Mouse (Mus musculus): Measurements from ENCODE around the gene Tmem163. TPM values are rescaled to one million over a fixed set of nuclear protein-coding genes. Genes with fewer than 3 reads are reported as not detected.

The Tmem163 gene
- polyA plus RNA-seq, 1 experiment, result 31.6 TPM

- TF ChIP-seq CTCF (IDR thresholded peaks at IDR 0.05; ENCODE audit: extremely low read depth, insufficient read depth, low read length) (peak; percentile 99), POLR2A (IDR thresholded peaks at IDR 0.05; ENCODE audit: extremely low read depth, insufficient read depth, low read length) (no peak)
- Histone ChIP-seq H3K27ac (ENCODE audit: insufficient read depth, low read length) (no peak overlapping the region), H3K4me1 (ENCODE audit: control insufficient read depth, insufficient read depth, low read length) (no peaks in the 10 kb centered on the region), H3K4me3 (ENCODE audit: insufficient read depth, low read length) (no peak overlapping the region)
These were observed 182.4 kb downstream of the Tmem163 start for GRCm38 (mm10) chr1:127496737-127497543.

GRCm38 (mm10) chr1:127487161-127487560 is 192.2 kb downstream of the Tmem163 start:
- H3K4me1 ChIP-seq (ENCODE audit: control insufficient read depth, insufficient read depth, low read length), result no peaks in the 10 kb centered on the region
- no peak overlapping the region for H3K27ac ChIP-seq (ENCODE audit: insufficient read depth, low read length)
- H3K4me3 ChIP-seq (ENCODE audit: insufficient read depth, low read length), result no peak overlapping the region
- TF ChIP-seq POLR2A (IDR thresholded peaks at IDR 0.05; ENCODE audit: extremely low read depth, insufficient read depth, low read length) (no peak), CTCF (IDR thresholded peaks at IDR 0.05; ENCODE audit: extremely low read depth, insufficient read depth, low read length) (peak; percentile 42)

- Histone ChIP-seq H3K4me3 (ENCODE audit: insufficient read depth, low read length) (no peak overlapping the region), H3K27ac (ENCODE audit: insufficient read depth, low read length) (no peak overlapping the region), H3K4me1 (ENCODE audit: control insufficient read depth, insufficient read depth, low read length) (no peaks in the 10 kb centered on the region)
- TF ChIP-seq CTCF (IDR thresholded peaks at IDR 0.05; ENCODE audit: extremely low read depth, insufficient read depth, low read length) (peak; percentile 63), POLR2A (IDR thresholded peaks at IDR 0.05; ENCODE audit: extremely low read depth, insufficient read depth, low read length) (no peak)
These were observed 194.5 kb downstream of the Tmem163 start for GRCm38 (mm10) chr1:127484826-127485225.

GRCm38 (mm10) chr1:127484188-127484587 is 195.2 kb downstream of the Tmem163 start:
- TF ChIP-seq CTCF (IDR thresholded peaks at IDR 0.05; ENCODE audit: extremely low read depth, insufficient read depth, low read length) (no peak), POLR2A (IDR thresholded peaks at IDR 0.05; ENCODE audit: extremely low read depth, insufficient read depth, low read length) (no peak)
- Histone ChIP-seq H3K27ac (ENCODE audit: insufficient read depth, low read length) (no peak overlapping the region), H3K4me3 (ENCODE audit: insufficient read depth, low read length) (no peak overlapping the region), H3K4me1 (ENCODE audit: control insufficient read depth, insufficient read depth, low read length) (no peaks in the 10 kb centered on the region)

- no peak overlapping the region for H3K4me3 ChIP-seq (ENCODE audit: insufficient read depth, low read length)
- no peak for TF ChIP-seq POLR2A (IDR thresholded peaks at IDR 0.05; ENCODE audit: extremely low read depth, insufficient read depth, low read length)
- no peak for TF ChIP-seq CTCF (IDR thresholded peaks at IDR 0.05; ENCODE audit: extremely low read depth, insufficient read depth, low read length)
- H3K27ac ChIP-seq (ENCODE audit: insufficient read depth, low read length), result no peak overlapping the region
- no peaks in the 10 kb centered on the region for H3K4me1 ChIP-seq (ENCODE audit: control insufficient read depth, insufficient read depth, low read length)
These were observed 196.4 kb downstream of the Tmem163 start for GRCm38 (mm10) chr1:127482911-127483310.

- TF ChIP-seq CTCF (IDR thresholded peaks at IDR 0.05; ENCODE audit: extremely low read depth, insufficient read depth, low read length) (no peak), POLR2A (IDR thresholded peaks at IDR 0.05; ENCODE audit: extremely low read depth, insufficient read depth, low read length) (no peak)
- Histone ChIP-seq H3K4me1 (ENCODE audit: control insufficient read depth, insufficient read depth, low read length) (no peaks in the 10 kb centered on the region), H3K27ac (ENCODE audit: insufficient read depth, low read length) (no peak overlapping the region), H3K4me3 (ENCODE audit: insufficient read depth, low read length) (no peak overlapping the region)
These were observed 203.6 kb downstream of the Tmem163 start for GRCm38 (mm10) chr1:127475756-127476155.

GRCm38 (mm10) chr1:127470175-127470574 is 209.2 kb downstream of the Tmem163 start:
- TF ChIP-seq CTCF (IDR thresholded peaks at IDR 0.05; ENCODE audit: extremely low read depth, insufficient read depth, low read length), result no peak
- no peak for TF ChIP-seq POLR2A (IDR thresholded peaks at IDR 0.05; ENCODE audit: extremely low read depth, insufficient read depth, low read length)
- Histone ChIP-seq H3K27ac (ENCODE audit: insufficient read depth, low read length) (no peak overlapping the region), H3K4me3 (ENCODE audit: insufficient read depth, low read length) (no peak overlapping the region), H3K4me1 (ENCODE audit: control insufficient read depth, insufficient read depth, low read length) (no peaks in the 10 kb centered on the region)

- Histone ChIP-seq H3K4me1 (ENCODE audit: control insufficient read depth, insufficient read depth, low read length) (no peaks in the 10 kb centered on the region), H3K4me3 (ENCODE audit: insufficient read depth, low read length) (no peak overlapping the region), H3K27ac (ENCODE audit: insufficient read depth, low read length) (no peak overlapping the region)
- TF ChIP-seq CTCF (IDR thresholded peaks at IDR 0.05; ENCODE audit: extremely low read depth, insufficient read depth, low read length), result no peak
- no peak for TF ChIP-seq POLR2A (IDR thresholded peaks at IDR 0.05; ENCODE audit: extremely low read depth, insufficient read depth, low read length)
These were observed 212.1 kb downstream of the Tmem163 start for GRCm38 (mm10) chr1:127467238-127467637.

- Histone ChIP-seq H3K4me1 (ENCODE audit: control insufficient read depth, insufficient read depth, low read length) (0 out of 2 replicates have a peak, but pooled peaks cover 1% of the 10 kb centered on the region), H3K27ac (ENCODE audit: insufficient read depth, low read length) (no peak overlapping the region), H3K4me3 (ENCODE audit: insufficient read depth, low read length) (no peak overlapping the region)
- TF ChIP-seq POLR2A (IDR thresholded peaks at IDR 0.05; ENCODE audit: extremely low read depth, insufficient read depth, low read length) (no peak), CTCF (IDR thresholded peaks at IDR 0.05; ENCODE audit: extremely low read depth, insufficient read depth, low read length) (no peak)
These were observed 214.1 kb downstream of the Tmem163 start for GRCm38 (mm10) chr1:127465292-127465691.

GRCm38 (mm10) chr1:127464041-127464440 is 215.3 kb downstream of the Tmem163 start:
- Histone ChIP-seq H3K4me1 (ENCODE audit: control insufficient read depth, insufficient read depth, low read length) (0 out of 2 replicates have a peak, but pooled peaks cover 1% of the 10 kb centered on the region), H3K4me3 (ENCODE audit: insufficient read depth, low read length) (no peak overlapping the region), H3K27ac (ENCODE audit: insufficient read depth, low read length) (no peak overlapping the region)
- TF ChIP-seq POLR2A (IDR thresholded peaks at IDR 0.05; ENCODE audit: extremely low read depth, insufficient read depth, low read length) (no peak), CTCF (IDR thresholded peaks at IDR 0.05; ENCODE audit: extremely low read depth, insufficient read depth, low read length) (no peak)
